Mouse (Mus musculus) liver, adult (tissue): ENCODE measurements around the gene Plpp7.

Experiments
- GATA4 ChIP-seq: IDR thresholded peaks from 2 replicates; pipeline ENCODE4 v1.6.1; 2014; ENCODE audit warnings: mild to moderate bottlenecking, low read length; ENCODE audit not compliant: insufficient replicate concordance

The Plpp7 gene

DNA sequence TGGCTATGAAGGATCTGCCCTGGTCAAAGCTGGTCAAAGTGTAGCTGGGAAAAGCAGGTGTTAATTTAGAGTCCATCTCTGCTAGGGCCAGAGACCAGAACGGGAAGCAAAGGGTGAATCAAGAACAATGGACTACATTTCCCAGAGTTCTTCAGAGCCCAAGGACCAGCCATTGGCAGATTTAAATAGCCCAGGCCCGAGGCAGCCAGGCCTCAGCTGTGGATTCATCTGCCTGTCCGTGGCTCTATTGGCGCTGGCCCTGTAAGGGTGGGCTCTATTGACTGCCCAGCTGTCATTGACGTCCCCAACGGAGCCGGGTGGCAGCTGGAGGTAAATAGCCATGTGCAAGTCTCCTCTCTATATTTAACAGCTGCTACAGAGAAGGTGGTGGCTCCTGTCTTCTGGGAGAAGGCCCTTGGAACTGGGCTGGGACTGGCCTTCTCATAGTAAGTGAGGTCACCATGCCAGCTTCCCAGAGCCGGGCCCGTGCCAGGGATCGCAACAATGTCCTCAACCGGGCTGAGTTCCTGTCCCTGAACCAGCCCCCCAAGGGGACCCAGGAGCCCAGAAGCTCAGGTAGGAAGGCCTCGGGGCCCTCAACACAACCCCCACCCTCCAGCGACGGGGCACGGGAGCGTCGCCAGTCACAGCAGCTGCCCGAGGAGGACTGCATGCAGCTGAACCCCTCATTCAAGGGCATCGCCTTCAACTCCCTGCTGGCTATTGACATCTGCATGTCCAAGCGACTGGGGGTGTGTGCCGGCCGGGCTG lies at the start of gene Plpp7:
Gene Plpp7 (plus strand): TSS at position 178 of the 771 bp plus-strand sequence.
- TF ChIP-seq GATA4: no peak

DNA sequence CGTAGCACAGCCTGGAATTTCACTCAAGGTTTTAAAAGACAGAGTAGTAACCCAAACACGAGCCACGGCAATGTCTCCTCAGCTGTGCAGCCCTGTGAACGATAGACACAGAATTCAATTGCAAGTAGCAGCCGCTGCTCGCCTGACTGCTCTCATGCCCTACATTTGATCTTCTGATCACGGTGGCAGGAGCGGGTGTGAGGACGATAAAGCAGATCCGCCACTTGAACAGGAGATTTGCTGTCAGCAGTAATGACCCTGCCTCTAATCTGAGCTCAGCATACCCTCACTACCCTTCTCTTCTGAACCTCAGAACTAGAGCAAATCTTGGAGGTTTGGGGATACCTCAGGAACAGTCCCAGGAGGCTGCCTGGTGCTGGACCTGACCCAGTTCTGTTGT lies 49.3 kb upstream of the Plpp7 start:
- no peak for TF ChIP-seq GATA4

DNA sequence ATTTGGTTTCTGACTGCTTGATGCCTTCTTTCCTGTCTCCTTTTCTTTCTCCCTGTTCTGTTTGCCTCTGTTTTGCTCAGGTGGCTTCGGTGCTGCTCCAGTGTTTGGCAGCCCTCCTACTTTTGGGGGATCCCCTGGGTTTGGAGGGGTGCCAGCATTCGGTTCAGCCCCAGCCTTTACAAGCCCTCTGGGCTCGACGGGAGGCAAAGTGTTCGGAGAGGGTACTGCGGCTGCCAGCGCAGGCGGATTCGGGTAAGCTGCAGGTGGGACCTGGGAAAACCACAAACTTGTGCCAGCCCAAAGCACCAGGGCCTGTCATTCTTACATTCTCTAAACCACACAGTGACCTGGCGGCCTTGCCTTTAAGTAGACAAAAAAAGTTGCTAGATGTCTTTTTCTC lies 48.0 kb upstream of the Plpp7 start:
- no peak for TF ChIP-seq GATA4

DNA sequence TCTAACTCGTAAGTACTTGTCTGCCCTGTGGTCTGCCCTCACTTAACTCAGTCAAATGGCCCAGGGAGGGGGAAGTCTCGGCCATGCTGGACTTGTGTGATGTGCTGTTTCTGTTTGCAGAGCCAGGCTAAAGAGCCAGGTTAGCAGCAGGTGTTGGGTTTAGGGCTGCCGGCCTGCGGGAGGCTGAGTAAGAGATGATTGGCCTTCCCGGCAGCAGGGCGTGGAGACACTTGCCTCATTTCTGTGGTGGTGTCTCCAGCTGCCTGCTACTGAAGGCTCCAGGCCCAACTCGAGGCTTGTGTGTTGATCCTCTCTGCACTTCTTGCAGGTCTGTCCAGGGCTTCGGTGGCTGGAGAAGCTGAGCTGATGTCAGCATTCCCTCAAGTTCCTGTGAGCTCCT lies 43.5 kb upstream of the Plpp7 start:
- TF ChIP-seq GATA4: no peak

DNA sequence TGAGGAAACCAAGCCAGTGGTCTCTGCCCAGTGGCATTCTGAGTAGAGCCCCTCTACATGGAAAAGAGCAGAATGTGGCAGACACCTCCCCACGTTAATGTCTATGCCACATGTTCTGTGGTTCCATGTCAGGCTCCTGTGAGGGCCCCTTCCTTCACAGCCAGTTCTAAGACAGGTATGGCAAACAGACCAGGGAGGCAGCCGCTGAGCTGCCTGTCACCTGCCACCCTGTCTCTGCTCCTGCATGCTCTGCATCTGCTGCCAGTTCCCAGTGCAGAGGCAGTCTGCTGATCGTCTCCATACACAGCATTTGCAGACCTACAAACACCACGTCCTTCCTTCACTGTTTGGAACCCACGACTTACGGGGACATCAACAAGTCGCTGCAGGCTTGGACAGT lies 42.9 kb upstream of the Plpp7 start:
- no peak for TF ChIP-seq GATA4

DNA sequence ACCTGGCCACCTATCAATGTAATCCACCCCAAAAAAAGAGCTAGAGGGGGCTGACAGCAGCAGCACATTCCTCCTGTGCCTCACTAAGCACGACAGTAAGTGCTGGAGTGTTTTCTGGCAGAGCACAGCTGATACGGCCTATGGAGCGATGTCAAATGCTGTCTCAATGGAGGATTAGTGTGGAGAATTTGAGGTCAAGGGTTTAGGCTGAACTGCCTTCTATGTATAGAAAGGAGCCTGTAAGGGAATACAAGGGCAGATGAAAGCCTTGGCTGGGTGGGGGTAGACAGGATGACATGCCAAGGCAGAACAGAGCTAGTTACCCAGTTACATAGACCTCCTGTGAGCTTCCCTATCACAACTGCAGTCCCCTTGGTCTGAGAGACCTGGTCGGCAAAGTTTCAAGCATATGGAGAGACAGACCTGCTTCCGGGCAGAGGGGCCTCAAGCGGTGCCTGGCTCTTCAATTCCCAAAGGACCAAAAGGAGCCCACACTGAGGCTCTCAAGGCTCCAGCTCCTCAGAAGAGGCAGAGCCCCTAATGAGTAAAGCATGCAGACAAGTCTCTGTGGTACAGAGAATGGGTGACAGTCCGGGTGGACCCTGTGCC lies 39.9 kb upstream of the Plpp7 start:
- no peak for TF ChIP-seq GATA4

DNA sequence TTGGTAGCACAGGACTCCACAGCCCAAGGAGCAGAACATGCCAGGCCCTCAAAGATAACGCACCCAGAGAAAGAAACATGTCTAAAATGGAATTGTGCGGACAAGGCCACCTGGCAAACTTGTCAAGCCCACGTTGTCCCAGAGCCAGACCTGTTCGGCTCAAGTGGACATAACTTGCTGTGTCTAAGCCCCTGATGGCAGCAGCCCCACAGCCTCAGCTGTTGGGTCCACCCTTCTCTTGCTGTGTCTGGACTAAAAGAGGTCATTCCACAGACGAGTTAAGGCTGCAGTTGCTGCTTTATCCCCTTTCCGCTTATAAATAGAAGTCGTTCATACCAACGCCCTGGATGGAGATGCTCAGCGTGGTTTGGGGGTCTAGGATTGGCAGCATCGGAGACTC lies 38.8 kb upstream of the Plpp7 start:
- no peak for TF ChIP-seq GATA4

DNA sequence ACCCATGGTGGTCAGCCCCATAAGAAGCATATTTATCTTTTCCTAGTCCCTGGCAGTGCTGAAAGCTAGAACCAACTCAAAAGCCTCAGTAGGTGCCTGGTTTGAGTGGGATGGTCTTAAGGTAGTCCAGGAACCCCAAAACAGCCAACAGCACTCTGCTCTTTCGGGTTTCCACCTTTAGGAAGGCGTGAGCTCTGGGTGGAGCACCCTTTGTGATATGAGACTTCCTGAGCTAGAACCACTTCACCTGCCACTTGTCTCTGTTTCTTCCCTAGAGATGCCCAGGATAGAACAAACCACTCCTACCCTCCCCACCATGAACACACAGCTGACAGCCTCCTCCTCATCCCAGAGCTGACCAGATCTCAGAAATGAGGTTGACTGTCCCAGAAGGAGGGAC lies 38.0 kb upstream of the Plpp7 start:
- TF ChIP-seq GATA4: no peak

DNA sequence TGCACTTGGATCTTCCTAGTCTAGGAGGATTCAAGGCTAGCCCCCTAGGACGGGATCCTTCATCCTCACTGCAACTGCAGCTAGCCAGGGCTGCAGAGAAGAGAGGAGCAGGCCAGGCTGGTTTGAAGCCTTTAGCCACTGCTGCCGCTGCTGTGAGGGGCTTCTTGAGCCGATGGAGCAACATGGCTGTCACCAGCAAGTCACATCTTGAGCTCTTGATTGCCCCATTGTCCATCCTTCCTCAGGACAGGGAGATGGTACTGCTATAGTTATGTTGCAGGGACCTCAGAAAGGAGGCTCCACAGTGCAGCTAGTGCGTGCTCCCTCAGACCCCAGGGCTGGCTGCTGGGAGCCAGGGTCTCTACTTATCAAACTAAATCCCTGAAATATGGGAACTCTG lies 37.5 kb upstream of the Plpp7 start:
- TF ChIP-seq GATA4: no peak

DNA sequence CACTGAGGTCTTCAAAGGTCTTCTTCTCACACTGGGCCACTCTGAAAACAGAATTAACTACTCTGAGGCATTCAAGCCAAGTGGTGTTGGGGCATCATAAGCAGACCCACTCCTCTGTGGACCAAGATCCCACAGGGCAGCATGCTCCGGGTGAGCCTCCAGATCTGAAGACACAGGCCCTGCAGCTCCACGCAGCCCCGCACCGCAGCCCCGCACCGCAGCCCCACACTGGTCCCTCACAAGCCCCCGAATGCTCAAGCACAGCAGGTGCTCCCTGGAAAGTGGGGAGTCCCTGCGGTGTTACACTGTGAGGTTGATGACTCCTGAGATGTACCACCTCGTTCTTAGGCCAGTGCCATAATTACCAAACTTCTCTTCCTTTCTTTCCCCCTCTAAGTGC lies 37.1 kb upstream of the Plpp7 start:
- no peak for TF ChIP-seq GATA4

DNA sequence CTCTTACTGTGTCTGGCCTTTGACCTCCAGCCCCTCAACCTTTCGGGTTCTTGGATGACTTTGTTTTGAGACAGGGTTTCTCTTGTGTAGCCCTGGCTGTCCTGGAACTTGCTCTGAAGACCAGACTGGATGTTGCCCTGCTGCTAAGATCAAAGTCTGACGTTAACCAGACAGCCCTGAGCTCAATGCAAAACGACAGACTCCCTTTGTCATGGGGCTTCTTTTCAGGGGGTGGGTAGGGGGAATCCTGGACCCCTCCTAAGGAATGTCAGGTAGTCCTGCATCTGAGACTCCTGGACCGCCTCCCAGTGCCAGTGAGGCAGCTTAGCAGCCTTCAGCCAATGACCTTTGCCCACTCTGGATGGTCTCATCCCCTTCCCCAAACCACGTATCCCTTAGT lies 36.6 kb upstream of the Plpp7 start:
- no peak for TF ChIP-seq GATA4

DNA sequence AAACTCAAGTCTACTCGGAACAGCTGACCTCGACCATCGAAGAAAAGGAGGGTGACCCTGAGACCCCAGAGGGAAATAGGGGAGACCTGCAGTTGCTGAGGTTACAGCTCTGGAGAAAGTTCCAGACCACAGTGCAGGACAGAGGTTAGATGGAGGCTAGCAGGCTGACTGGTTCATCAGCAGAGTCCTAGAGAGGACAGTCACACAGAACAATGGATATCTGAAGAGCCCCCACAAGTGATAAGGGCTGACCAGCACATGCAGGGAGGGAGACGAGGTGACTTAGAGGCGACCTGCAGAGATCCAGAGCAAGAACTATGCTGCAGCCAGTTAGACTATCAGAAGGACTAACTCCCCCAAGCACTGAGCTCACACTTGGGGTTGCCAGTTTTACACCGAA lies 35.7 kb upstream of the Plpp7 start:
- no peak for TF ChIP-seq GATA4

DNA sequence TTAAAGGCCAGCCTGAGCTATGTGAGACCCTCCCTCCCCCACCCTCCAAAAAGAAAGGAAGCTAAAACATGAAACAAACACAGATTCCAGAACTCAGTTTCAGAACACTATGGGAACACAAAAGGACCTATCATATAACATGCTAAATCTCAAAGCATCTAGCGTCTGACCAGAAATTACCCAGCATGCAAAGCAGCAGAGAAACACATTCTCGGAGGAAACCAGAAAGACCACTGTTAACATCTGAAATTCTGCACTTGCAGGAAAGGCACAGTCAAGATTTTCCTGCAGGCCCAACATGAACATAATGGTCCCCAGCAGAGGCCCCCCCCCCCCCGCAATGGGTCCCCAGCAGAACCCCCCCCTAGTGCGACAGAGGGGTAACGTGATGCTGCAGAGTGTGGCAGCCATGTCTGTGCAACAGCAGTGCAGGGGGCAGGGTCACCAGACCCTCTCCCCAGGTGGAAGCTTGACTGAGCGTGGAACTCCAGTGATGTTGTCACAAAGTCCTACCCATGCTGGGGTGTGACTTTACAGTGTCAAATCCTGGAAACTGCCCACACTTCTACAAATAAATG lies 35.0 kb upstream of the Plpp7 start:
- TF ChIP-seq GATA4: no peak

DNA sequence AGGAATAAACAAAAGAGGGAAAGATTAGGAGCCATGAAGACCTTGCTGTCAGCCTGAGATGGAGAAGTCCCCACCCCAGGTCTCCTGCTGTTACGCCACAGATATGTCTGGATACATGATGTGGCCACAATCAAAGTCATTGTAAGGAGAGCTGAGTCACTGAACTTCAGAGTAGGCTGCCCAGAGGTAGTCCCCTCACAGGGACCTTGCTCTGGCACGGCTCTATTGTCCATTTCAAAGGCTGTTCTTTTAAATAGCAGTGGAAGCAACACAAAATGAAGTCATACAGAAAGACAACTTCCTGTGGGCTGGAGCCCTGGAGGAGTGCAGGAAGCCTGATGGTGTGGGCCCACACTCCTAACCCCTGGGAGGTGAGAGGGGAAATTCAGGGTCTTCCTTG lies 34.1 kb upstream of the Plpp7 start:
- TF ChIP-seq GATA4: no peak

DNA sequence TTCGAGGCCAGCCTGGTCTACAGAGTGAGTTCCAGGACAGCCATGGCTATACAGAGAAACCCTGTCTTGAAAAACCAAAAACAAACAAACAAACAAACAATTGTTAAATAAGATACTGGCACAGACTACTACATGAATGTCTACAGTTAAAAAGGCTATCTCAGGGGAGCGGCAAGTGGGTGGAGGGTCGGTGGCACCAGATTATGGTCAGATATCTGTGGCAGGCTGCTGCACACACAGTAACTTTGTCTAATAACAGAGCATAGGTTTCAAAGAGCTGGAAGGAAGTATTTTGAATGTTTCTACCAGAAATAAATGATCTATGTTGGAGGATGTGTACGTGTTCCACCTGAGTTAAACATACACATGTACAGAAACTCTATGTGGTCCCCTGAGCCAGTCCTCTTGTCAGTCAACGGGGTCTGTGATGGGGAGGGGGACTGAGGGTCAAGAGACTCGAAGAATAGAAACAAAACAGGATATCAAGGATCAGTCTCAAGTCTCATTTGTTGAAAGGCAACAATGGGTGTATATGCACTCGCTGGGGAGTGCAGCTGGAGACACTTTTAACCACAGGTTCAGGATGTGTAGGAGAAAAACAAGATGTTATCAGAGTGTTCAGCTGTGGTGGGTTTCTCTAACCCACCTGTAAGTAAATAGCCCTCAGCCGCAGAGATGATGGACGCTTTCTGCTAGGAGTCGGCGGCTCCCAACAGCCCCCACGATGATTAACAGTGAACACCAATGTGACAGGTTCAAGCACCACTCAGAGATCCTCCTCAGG lies 33.4 kb upstream of the Plpp7 start:
- no peak for TF ChIP-seq GATA4
